Mouse (Mus musculus): ENCODE results near the gene Fbxw5.
"Not testable (repeated sequence)": the region's sequence is repeated elsewhere in the genome, so short reads cannot be mapped to it uniquely, and the experiment has no call there.

The Fbxw5 gene

GRCm38 (mm10) chr2:25509912-25510311, 9.4 kb downstream of the Fbxw5 start:
- DNase-seq (ENCODE audit: low spot score in 2 of 2), result no peak

GRCm38 (mm10) chr2:25526510-25527302, 26.2 kb downstream of the Fbxw5 start:
- DNase-seq (ENCODE audit: low spot score in 2 of 2), result no peak

- no peak for DNase-seq (ENCODE audit: low spot score in 2 of 2)
Measured at GRCm38 (mm10) chr2:25533707-25534106, 33.2 kb downstream of the Fbxw5 start.

GRCm38 (mm10) chr2:25534178-25534865, 33.8 kb downstream of the Fbxw5 start:
- peak in 1 of 2 experiments; percentile 48 for DNase-seq (ENCODE audit: low spot score in 2 of 2)

- no peak for DNase-seq (ENCODE audit: low spot score in 2 of 2)
Measured at GRCm38 (mm10) chr2:25534866-25535182, 34.3 kb downstream of the Fbxw5 start.

- DNase-seq (ENCODE audit: low spot score in 2 of 2), result no peak
Measured at GRCm38 (mm10) chr2:25536531-25536930, 36.0 kb downstream of the Fbxw5 start.

GRCm38 (mm10) chr2:25540541-25540948, 40.0 kb downstream of the Fbxw5 start:
- no peak for DNase-seq (ENCODE audit: low spot score in 2 of 2)

GRCm38 (mm10) chr2:25541644-25542367, 41.3 kb downstream of the Fbxw5 start:
- no peak for DNase-seq (ENCODE audit: low spot score in 2 of 2)

- DNase-seq (ENCODE audit: low spot score in 2 of 2), result no peak
Measured at GRCm38 (mm10) chr2:25545996-25546810, 45.7 kb downstream of the Fbxw5 start.

GRCm38 (mm10) chr2:25546811-25547491, 46.4 kb downstream of the Fbxw5 start, which contains the start of gene Traf2:
Gene Traf2, minus strand, starts transcription at chr2:25546940.
- DNase-seq (ENCODE audit: low spot score in 2 of 2), result peak; percentile 98 to 99

GRCm38 (mm10) chr2:25549021-25549991, 48.8 kb downstream of the Fbxw5 start:
- DNase-seq (ENCODE audit: low spot score in 2 of 2), result no peak

- peak in 1 of 2 experiments; percentile 45 for DNase-seq (ENCODE audit: low spot score in 2 of 2)
Measured at GRCm38 (mm10) chr2:25551186-25551585, 50.6 kb downstream of the Fbxw5 start.

GRCm38 (mm10) chr2:25553171-25553786, 52.7 kb downstream of the Fbxw5 start:
- not testable (repeated sequence) for DNase-seq (ENCODE audit: low spot score in 2 of 2)
